Mouse (Mus musculus) ES-E14 (cell line): ENCODE measurements around the gene Ugt1a7c. TPM values are rescaled to one million over a fixed set of nuclear protein-coding genes. Genes with fewer than 3 reads are reported as not detected.

ENCODE experiments used
- DNase-seq: peaks from one replicate; pipeline ENCODE4 v3.0.0-alpha.2; 2013; ENCODE audit warnings: low read depth, low spot score
- H3K27ac ChIP-seq: 2 replicates; pipeline ENCODE4 v1.5.1; 2012; ENCODE audit warnings: low read depth, mild to moderate bottlenecking, low read length, moderate library complexity, mixed read lengths; ENCODE audit not compliant: poor library complexity, insufficient read depth, severe bottlenecking
- H3K36me3 ChIP-seq: 2 replicates; pipeline ENCODE4 v1.6.1; 2012; ENCODE audit warnings: mild to moderate bottlenecking, low read length, moderate library complexity, mixed read lengths; ENCODE audit not compliant: control insufficient read depth, poor library complexity, insufficient read depth, severe bottlenecking
- H3K4me1 ChIP-seq, 2 experiments: fragments of 150-350 bp in 1 of 2; sonication (generic) in 1 of 2; 2 replicates each; pipeline ENCODE4 v1.6.1; 2012; ENCODE audit warnings: low read length in 2 of 2, mild to moderate bottlenecking in 1 of 2, mixed read lengths in 1 of 2; ENCODE audit not compliant: control insufficient read depth in 2 of 2, insufficient read depth in 2 of 2, poor library complexity in 1 of 2
- H3K4me3 ChIP-seq, 2 experiments: fragments of 150-350 bp in 1 of 2; sonication (generic) in 1 of 2; 2 replicates each; pipeline ENCODE4 v1.5.1; 2012; ENCODE audit warnings: low read length in 2 of 2, low read depth in 1 of 2, mild to moderate bottlenecking in 1 of 2, mixed read lengths in 1 of 2; ENCODE audit not compliant: insufficient read depth in 1 of 2, poor library complexity in 1 of 2, severe bottlenecking in 1 of 2
- H3K9ac ChIP-seq: 2 replicates; pipeline ENCODE4 v1.6.1; 2012; ENCODE audit warnings: low read depth, mild to moderate bottlenecking, low read length, mixed read lengths; ENCODE audit not compliant: poor library complexity, insufficient read depth, severe bottlenecking
- H3K9me3 ChIP-seq: fragments of 150-350 bp; sonication (generic); 2 replicates; pipeline ENCODE4 v1.6.1; 2012; ENCODE audit warnings: low read depth, mild to moderate bottlenecking, low read length; ENCODE audit not compliant: control insufficient read depth, insufficient read depth
- CHD2 ChIP-seq: IDR thresholded peaks from 2 replicates; pipeline ENCODE4 v1.6.1; 2014; ENCODE audit warnings: mild to moderate bottlenecking, low read depth, low read length, inconsistent platforms
- HCFC1 ChIP-seq: IDR thresholded peaks from 2 replicates; pipeline ENCODE4 v1.6.1; 2012; ENCODE audit warnings: low read length, inconsistent platforms, borderline replicate concordance; ENCODE audit not compliant: insufficient read depth
- MAFK ChIP-seq: IDR thresholded peaks from 2 replicates; pipeline ENCODE4 v1.6.1; 2014; ENCODE audit warnings: mild to moderate bottlenecking, low read depth, low read length, inconsistent platforms; ENCODE audit not compliant: insufficient read depth
- ZC3H11A ChIP-seq: IDR thresholded peaks from 2 replicates; pipeline ENCODE4 v1.6.1; 2012; ENCODE audit warnings: low read depth, mild to moderate bottlenecking, inconsistent platforms, low read length, borderline replicate concordance
- ZNF384 ChIP-seq: IDR thresholded peaks from 2 replicates; pipeline ENCODE4 v1.6.1; 2012; ENCODE audit warnings: low read depth, low read length, inconsistent platforms
- in situ Hi-C, 2 experiments: fragments of 600-800 bp; cut with MboI; formaldehyde crosslinking; loops; one replicate each; pipeline ENCODE4 v1.15.1; 2025; ENCODE audit warnings: low sequenced_read_pairs in 2 of 2, inconsistent platforms in 1 of 2; ENCODE audit not compliant: unreplicated experiment in 2 of 2
- total RNA-seq: library from RNA; depleted of rRNA; stranded (reverse); fragments of 300-350 nt; gene quantifications from 2 replicates; pipeline ENCODE4 v1.2.3, GENCODE M21; 2012

Ugt1a7c gene
- total RNA-seq, 1 experiment: 0.09 TPM

DNA sequence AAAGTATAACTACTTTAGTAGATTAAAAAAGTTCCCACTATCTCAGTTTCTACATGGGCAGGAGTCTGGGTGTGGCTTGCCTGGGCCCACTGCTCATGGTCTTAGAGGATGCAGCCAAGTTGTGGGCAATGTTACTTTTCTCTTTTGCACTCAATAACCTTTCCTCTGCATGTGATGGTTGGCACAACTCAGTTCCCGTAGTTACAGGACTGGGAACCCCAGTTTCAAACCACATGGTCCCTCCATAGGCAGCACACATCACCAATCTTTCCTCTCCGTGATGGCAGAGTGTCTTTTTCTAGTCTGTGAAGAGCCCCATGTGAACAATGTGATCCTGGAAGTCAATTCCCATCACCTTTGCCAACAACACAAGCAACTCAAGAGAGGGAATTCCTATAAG lies 132.6 kb downstream of the Ugt1a7c start:
- Histone ChIP-seq H3K4me3 (no peak overlapping the region), H3K27ac (no peak overlapping the region), H3K9me3 (no peaks in the 10 kb centered on the region), H3K4me1 (no peaks in the 10 kb centered on the region), H3K36me3 (no peaks in the 10 kb centered on the region), H3K9ac (no peak overlapping the region)
- in situ Hi-C loops: no loop called here
- no peak for DNase-seq
- no peak for TF ChIP-seq CHD2
- TF ChIP-seq MAFK: no peak
- no peak for TF ChIP-seq HCFC1
- TF ChIP-seq ZC3H11A: no peak
- no peak for TF ChIP-seq ZNF384

DNA sequence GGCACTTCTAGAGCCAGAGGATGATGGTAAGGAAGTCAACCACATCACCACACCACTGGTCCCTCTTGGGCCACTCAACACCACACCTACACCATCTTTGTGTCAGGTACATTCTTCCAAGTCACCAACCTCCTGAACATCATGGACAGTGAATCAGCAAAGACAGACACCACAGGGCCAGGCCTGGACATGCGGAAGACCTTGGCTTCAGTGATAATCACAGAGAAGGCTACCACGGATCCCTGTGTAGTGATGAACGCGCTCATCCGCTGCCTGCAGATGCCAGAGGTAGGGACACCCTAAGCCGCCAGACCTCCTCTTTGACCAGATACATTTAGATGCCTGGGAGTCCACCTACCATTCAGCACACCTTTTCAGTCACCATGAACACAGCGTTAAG lies 133.3 kb downstream of the Ugt1a7c start:
- in situ Hi-C loops: no loop called here
- H3K4me3 ChIP-seq: no peak overlapping the region

DNA sequence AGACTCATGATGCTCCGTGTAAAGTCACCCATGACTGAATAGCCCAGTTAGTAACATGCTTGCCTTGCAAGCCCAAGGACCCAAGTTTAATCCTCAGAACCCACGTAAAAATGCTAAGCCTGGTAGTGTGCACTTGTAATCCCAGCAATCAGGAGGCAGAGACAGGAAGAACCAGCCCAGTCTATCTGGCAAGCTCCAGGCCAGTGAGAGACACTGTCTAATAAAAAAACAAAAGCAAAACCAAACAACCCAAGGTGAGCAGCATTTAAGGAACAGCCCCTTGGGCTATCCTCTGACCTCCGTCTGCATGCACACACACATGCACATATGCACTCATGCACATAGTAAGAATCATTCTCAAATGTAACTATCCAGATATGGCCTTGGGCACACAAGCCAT lies 134.7 kb downstream of the Ugt1a7c start:
- H3K4me3 ChIP-seq: no peak overlapping the region
- H3K36me3 ChIP-seq: no peaks in the 10 kb centered on the region
- in situ Hi-C loops: no loop called here
- H3K9ac ChIP-seq: no peak overlapping the region
- H3K9me3 ChIP-seq: no peaks in the 10 kb centered on the region
- no peak for DNase-seq
- no peak for TF ChIP-seq MAFK
- TF ChIP-seq ZC3H11A: 0 out of 2 replicates have a peak, but pooled peaks have one; percentile 18
- no peaks in the 10 kb centered on the region for H3K4me1 ChIP-seq
- no peak overlapping the region for H3K27ac ChIP-seq

More for the DNA sequence above, 133.3 kb downstream of the Ugt1a7c start:
- Histone ChIP-seq H3K27ac (no peak overlapping the region), H3K9me3 (no peaks in the 10 kb centered on the region), H3K4me1 (no peaks in the 10 kb centered on the region), H3K9ac (no peak overlapping the region), H3K36me3 (no peaks in the 10 kb centered on the region)
- DNase-seq: no peak
- TF ChIP-seq HCFC1 (no peak), MAFK (no peak), CHD2 (no peak), ZNF384 (no peak), ZC3H11A (no peak)

DNA sequence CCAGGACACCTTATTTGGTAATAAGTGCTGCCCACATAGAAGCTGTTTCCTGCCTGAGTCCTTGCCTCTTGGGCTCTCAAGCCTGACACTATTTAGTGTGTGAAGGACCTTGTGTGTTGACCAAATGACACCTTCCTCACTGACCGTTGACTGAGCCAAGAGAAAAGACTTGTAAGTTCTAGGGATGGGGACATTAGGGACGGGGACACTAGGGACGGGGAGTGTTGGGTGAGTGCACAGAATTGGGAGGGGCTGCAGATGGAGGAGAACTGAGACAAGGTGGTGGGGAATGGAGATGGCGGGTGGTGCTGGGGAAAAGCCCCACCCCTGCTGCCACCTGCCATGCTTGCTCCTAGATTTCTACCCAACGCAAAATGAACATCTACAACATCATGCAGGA lies 135.1 kb downstream of the Ugt1a7c start:
- Histone ChIP-seq H3K4me1 (no peaks in the 10 kb centered on the region), H3K36me3 (no peaks in the 10 kb centered on the region), H3K4me3 (no peak overlapping the region), H3K9me3 (no peaks in the 10 kb centered on the region), H3K27ac (no peak overlapping the region), H3K9ac (no peak overlapping the region)
- TF ChIP-seq HCFC1 (no peak), ZC3H11A (no peak), CHD2 (no peak), ZNF384 (no peak), MAFK (no peak)
- in situ Hi-C loops: no loop called here
- no peak for DNase-seq

DNA sequence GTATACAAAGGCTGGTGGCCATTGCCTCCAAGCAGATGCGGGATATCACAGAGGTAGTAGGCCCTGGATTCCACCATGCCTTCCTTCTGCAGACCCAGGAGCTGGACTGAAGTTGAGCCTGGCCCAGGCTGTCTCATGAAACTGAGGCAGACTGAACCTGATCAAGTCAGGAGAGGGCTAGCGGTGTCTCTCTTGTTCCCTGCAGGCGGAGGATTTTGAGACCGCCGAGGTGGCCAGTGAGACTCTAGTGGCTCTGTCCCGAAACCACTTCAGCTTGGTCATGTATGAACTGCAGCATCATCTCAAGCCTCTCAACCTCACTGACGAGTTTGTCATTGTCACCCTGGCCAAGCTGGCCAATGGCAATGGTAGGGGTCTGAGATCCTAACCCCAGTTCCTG lies 135.6 kb downstream of the Ugt1a7c start:
- Histone ChIP-seq H3K36me3 (no peaks in the 10 kb centered on the region), H3K9me3 (no peaks in the 10 kb centered on the region), H3K4me3 (no peak overlapping the region), H3K9ac (no peak overlapping the region), H3K27ac (no peak overlapping the region), H3K4me1 (no peaks in the 10 kb centered on the region)
- no peak for TF ChIP-seq ZNF384
- no peak for TF ChIP-seq MAFK
- no peak for TF ChIP-seq CHD2
- no peak for TF ChIP-seq ZC3H11A
- TF ChIP-seq HCFC1: no peak
- no peak for DNase-seq
- in situ Hi-C loops: no loop called here
